Mouse (Mus musculus): ENCODE results near the gene Slc6a8. TPM values are rescaled to one million over a fixed set of nuclear protein-coding genes. Genes with fewer than 3 reads are reported as not detected.

Slc6a8 gene
- polyA plus RNA-seq (2014; fragmentation: Nextera tagmentation; extraction: Ambion mirVana) = 8.8 and 10.1 TPM in 2 replicates

GRCm38 (mm10) chrX:73672879-73673618 lies at the start of gene Slc6a8:
Slc6a8 (plus strand) TSS chrX:73673150.
- H3K9ac ChIP-seq (ENCODE audit: low read depth, low read length) = peak within 1 kb of the TSS; percentile 79
- H3K4me3 ChIP-seq (ENCODE audit: low read depth, low read length) = peak within 1 kb of the TSS; percentile 60
- 16% methylated on average over 7 of the region's 72 CpGs for WGBS
- peak; percentile 82 for ATAC-seq (ENCODE audit: low read depth)
- DNase-seq (ENCODE audit: low spot score) = peak; percentile 89
- H3K36me3 ChIP-seq (ENCODE audit: control insufficient read depth, insufficient read depth, low read length) = 0 out of 2 replicates have a peak, but pooled peaks cover 10% of the 10 kb centered on the region
- H3K4me1 ChIP-seq (ENCODE audit: control insufficient read depth, insufficient read depth, low read length) = no peaks in the 10 kb centered on the region
- no peaks in the 10 kb centered on the region for H3K27me3 ChIP-seq (replicated peaks; ENCODE audit: control insufficient read depth, insufficient read depth, low read length)
- peak within 1 kb of the TSS; percentile 63 for H3K4me2 ChIP-seq (ENCODE audit: low read depth, low read length)
- no peaks in the 10 kb centered on the region for H3K9me3 ChIP-seq (ENCODE audit: control insufficient read depth, low read length)
- peak within 1 kb of the TSS; percentile 48 for H3K27ac ChIP-seq (replicated peaks; ENCODE audit: low read depth, low read length)

GRCm38 (mm10) chrX:73626981-73627380 lies 46.0 kb upstream of the Slc6a8 start:
- Histone ChIP-seq H3K9ac (ENCODE audit: low read depth, low read length) (no peak overlapping the region), H3K27me3 (replicated peaks; ENCODE audit: control insufficient read depth, insufficient read depth, low read length) (peaks cover 5% of the 10 kb centered on the region; the same call in 1 of the 2 replicates), H3K4me1 (ENCODE audit: control insufficient read depth, insufficient read depth, low read length) (no peaks in the 10 kb centered on the region), H3K27ac (replicated peaks; ENCODE audit: low read depth, low read length) (no peak overlapping the region), H3K4me3 (ENCODE audit: low read depth, low read length) (no peak overlapping the region), H3K36me3 (ENCODE audit: control insufficient read depth, insufficient read depth, low read length) (no peaks in the 10 kb centered on the region), H3K4me2 (ENCODE audit: low read depth, low read length) (no peak overlapping the region), H3K9me3 (ENCODE audit: control insufficient read depth, low read length) (no peaks in the 10 kb centered on the region)
- ATAC-seq (ENCODE audit: low read depth) = no peak
- DNase-seq (ENCODE audit: low spot score) = no peak

DNA sequence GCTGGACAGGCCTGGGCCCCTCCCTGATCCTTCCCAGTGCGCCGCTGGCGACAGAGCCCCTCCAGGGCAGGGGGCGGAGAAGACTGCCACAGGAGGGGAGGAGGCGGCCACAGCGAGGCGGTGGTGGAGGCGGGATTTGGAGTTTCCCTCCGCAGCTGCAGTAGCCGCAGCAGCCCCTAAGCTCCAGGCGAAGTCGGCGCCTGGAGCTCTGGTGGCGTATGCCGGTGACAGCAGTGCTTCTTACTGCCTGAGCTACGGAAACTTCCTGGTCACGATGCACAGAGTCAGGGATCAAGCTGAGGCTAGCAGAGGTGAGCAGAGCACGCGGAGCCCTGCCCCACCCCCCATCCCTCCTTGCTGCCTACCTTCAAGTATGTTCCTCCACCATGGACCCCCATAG lies 37.5 kb upstream of the Slc6a8 start:
- Histone ChIP-seq H3K27me3 (replicated peaks; ENCODE audit: control insufficient read depth, insufficient read depth, low read length) (peaks cover 49% of the 10 kb centered on the region), H3K4me1 (ENCODE audit: control insufficient read depth, insufficient read depth, low read length) (no peaks in the 10 kb centered on the region), H3K9ac (ENCODE audit: low read depth, low read length) (no peak overlapping the region; the same call in 1 of the 2 replicates), H3K27ac (replicated peaks; ENCODE audit: low read depth, low read length) (no peak overlapping the region), H3K4me2 (ENCODE audit: low read depth, low read length) (peak overlapping the region; percentile 47), H3K36me3 (ENCODE audit: control insufficient read depth, insufficient read depth, low read length) (no peaks in the 10 kb centered on the region), H3K9me3 (ENCODE audit: control insufficient read depth, low read length) (no peaks in the 10 kb centered on the region), H3K4me3 (ENCODE audit: low read depth, low read length) (0 out of 2 replicates have a peak overlapping the region, but pooled peaks have one; percentile 19)
- no peak for DNase-seq (ENCODE audit: low spot score)
- no peak for ATAC-seq (ENCODE audit: low read depth)
- 80% methylated on average over 1 of the region's 19 CpGs for WGBS

GRCm38 (mm10) chrX:73637415-73637814 lies 35.5 kb upstream of the Slc6a8 start:
- H3K4me1 ChIP-seq (ENCODE audit: control insufficient read depth, insufficient read depth, low read length) = no peaks in the 10 kb centered on the region
- peaks cover 54% of the 10 kb centered on the region for H3K27me3 ChIP-seq (replicated peaks; ENCODE audit: control insufficient read depth, insufficient read depth, low read length)
- peak overlapping the region; percentile 42 for H3K9ac ChIP-seq (ENCODE audit: low read depth, low read length)
- ATAC-seq (ENCODE audit: low read depth) (no peak), DNase-seq (ENCODE audit: low spot score) (peak; percentile 29)
- 27% methylated on average over 16 of the region's 19 CpGs for WGBS
- peak overlapping the region; percentile 65 for H3K4me2 ChIP-seq (ENCODE audit: low read depth, low read length)
- H3K4me3 ChIP-seq (ENCODE audit: low read depth, low read length) = peak overlapping the region; percentile 34
- H3K9me3 ChIP-seq (ENCODE audit: control insufficient read depth, low read length) = no peaks in the 10 kb centered on the region
- no peaks in the 10 kb centered on the region for H3K36me3 ChIP-seq (ENCODE audit: control insufficient read depth, insufficient read depth, low read length)
- H3K27ac ChIP-seq (replicated peaks; ENCODE audit: low read depth, low read length) = no peak overlapping the region

- Histone ChIP-seq H3K27me3 (replicated peaks; ENCODE audit: control insufficient read depth, insufficient read depth, low read length) (peaks cover 54% of the 10 kb centered on the region), H3K9ac (ENCODE audit: low read depth, low read length) (peak within 1 kb of the TSS; percentile 49), H3K9me3 (ENCODE audit: control insufficient read depth, low read length) (no peaks in the 10 kb centered on the region), H3K4me2 (ENCODE audit: low read depth, low read length) (peak within 1 kb of the TSS; percentile 65), H3K4me1 (ENCODE audit: control insufficient read depth, insufficient read depth, low read length) (no peaks in the 10 kb centered on the region), H3K27ac (replicated peaks; ENCODE audit: low read depth, low read length) (no peak within 1 kb of the TSS), H3K4me3 (ENCODE audit: low read depth, low read length) (peak within 1 kb of the TSS; percentile 37), H3K36me3 (ENCODE audit: control insufficient read depth, insufficient read depth, low read length) (no peaks in the 10 kb centered on the region)
- ATAC-seq (ENCODE audit: low read depth) (peak; percentile 88), DNase-seq (ENCODE audit: low spot score) (peak; percentile 69)
- WGBS = 18% methylated on average over 21 of the region's 28 CpGs
Measured at GRCm38 (mm10) chrX:73639255-73639675, 33.7 kb upstream of the Slc6a8 start, which contains the start of gene Dusp9. Dusp9 (plus strand) TSS chrX:73639419.

- Histone ChIP-seq H3K4me2 (ENCODE audit: low read depth, low read length) (peak overlapping the region; percentile 65), H3K27me3 (replicated peaks; ENCODE audit: control insufficient read depth, insufficient read depth, low read length) (peaks cover 53% of the 10 kb centered on the region), H3K36me3 (ENCODE audit: control insufficient read depth, insufficient read depth, low read length) (no peaks in the 10 kb centered on the region), H3K4me1 (ENCODE audit: control insufficient read depth, insufficient read depth, low read length) (no peaks in the 10 kb centered on the region), H3K9me3 (ENCODE audit: control insufficient read depth, low read length) (no peaks in the 10 kb centered on the region), H3K9ac (ENCODE audit: low read depth, low read length) (peak overlapping the region; percentile 49), H3K27ac (replicated peaks; ENCODE audit: low read depth, low read length) (no peak overlapping the region), H3K4me3 (ENCODE audit: low read depth, low read length) (peak overlapping the region; percentile 37)
- 13% methylated on average over 22 of the region's 41 CpGs for WGBS
- peak; percentile 20; the same call in 1 of the 2 replicates for ATAC-seq (ENCODE audit: low read depth)
- DNase-seq (ENCODE audit: low spot score) = no peak
Measured at GRCm38 (mm10) chrX:73639901-73640469, 33.0 kb upstream of the Slc6a8 start.

- 32% methylated on average over 4 of the region's 4 CpGs for WGBS
- Histone ChIP-seq H3K9me3 (ENCODE audit: control insufficient read depth, low read length) (no peaks in the 10 kb centered on the region), H3K9ac (ENCODE audit: low read depth, low read length) (no peak overlapping the region), H3K36me3 (ENCODE audit: control insufficient read depth, insufficient read depth, low read length) (no peaks in the 10 kb centered on the region), H3K27me3 (replicated peaks; ENCODE audit: control insufficient read depth, insufficient read depth, low read length) (peaks cover 8% of the 10 kb centered on the region), H3K27ac (replicated peaks; ENCODE audit: low read depth, low read length) (no peak overlapping the region), H3K4me2 (ENCODE audit: low read depth, low read length) (no peak overlapping the region), H3K4me1 (ENCODE audit: control insufficient read depth, insufficient read depth, low read length) (no peaks in the 10 kb centered on the region), H3K4me3 (ENCODE audit: low read depth, low read length) (no peak overlapping the region)
- DNase-seq (ENCODE audit: low spot score) (no peak), ATAC-seq (ENCODE audit: low read depth) (no peak)
Measured at GRCm38 (mm10) chrX:73645121-73645520, 27.8 kb upstream of the Slc6a8 start.

DNA sequence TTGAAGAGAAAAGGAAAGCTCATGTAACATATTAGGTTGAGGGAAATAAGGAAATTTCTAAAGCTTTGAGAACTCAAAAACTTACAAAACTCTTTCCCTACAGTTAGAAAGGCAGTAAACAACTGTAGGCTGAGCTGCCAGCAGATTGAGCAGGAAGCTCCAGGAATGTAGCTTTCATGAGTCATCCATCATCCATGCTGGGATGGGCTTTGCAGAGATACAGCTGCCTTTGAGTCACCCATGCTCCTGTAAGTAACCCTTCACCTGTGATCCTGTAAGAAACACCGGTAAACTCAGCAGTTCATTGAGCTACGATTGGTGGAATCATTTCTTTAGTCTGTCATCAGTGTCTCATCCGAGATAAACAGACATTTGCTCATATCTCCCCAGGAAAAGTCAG lies 22.1 kb upstream of the Slc6a8 start:
- WGBS = 80% methylated on average over 3 of the region's 3 CpGs
- no peaks in the 10 kb centered on the region for H3K36me3 ChIP-seq (ENCODE audit: control insufficient read depth, insufficient read depth, low read length)

More for the DNA sequence above, 22.1 kb upstream of the Slc6a8 start:
- H3K9me3 ChIP-seq (ENCODE audit: control insufficient read depth, low read length) = no peaks in the 10 kb centered on the region
- no peaks in the 10 kb centered on the region for H3K4me1 ChIP-seq (ENCODE audit: control insufficient read depth, insufficient read depth, low read length)
- no peak overlapping the region for H3K4me2 ChIP-seq (ENCODE audit: low read depth, low read length)
- no peak overlapping the region for H3K27ac ChIP-seq (replicated peaks; ENCODE audit: low read depth, low read length)
- DNase-seq (ENCODE audit: low spot score) (no peak), ATAC-seq (ENCODE audit: low read depth) (no peak)
- H3K9ac ChIP-seq (ENCODE audit: low read depth, low read length) = no peak overlapping the region
- H3K27me3 ChIP-seq (replicated peaks; ENCODE audit: control insufficient read depth, insufficient read depth, low read length) = no peaks in the 10 kb centered on the region
- H3K4me3 ChIP-seq (ENCODE audit: low read depth, low read length) = no peak overlapping the region
